Mouse (Mus musculus) midbrain, postnatal 0 days (tissue): Measurements from ENCODE around the gene Mvb12a. TPM values are rescaled to one million over a fixed set of nuclear protein-coding genes. Genes with fewer than 3 reads are reported as not detected.

ENCODE experiments used
- ATAC-seq: fragments of 200-750 bp; cut with Nextera tagmentation; 2 replicates; pipeline ENCODE4 v1.8.0; 2017; ENCODE audit warnings: moderate number of reproducible peaks, mild to moderate bottlenecking, moderate TSS enrichment, moderate library complexity; ENCODE audit not compliant: low FRiP score
- DNase-seq: peaks from one replicate; pipeline ENCODE4 v3.0.0-alpha.2; 2015; ENCODE audit warnings: low spot score
- H3K27ac ChIP-seq: fragments of 300-500 bp; sonication (generic); 2 replicates; pipeline ENCODE4 v1.5.1; 2014; ENCODE audit warnings: low read depth, mild to moderate bottlenecking, low read length, mixed read lengths
- H3K27me3 ChIP-seq: fragments of 300-500 bp; sonication (generic); 2 replicates; pipeline ENCODE4 v1.6.1; 2014; ENCODE audit warnings: low read length, control low read depth, mixed read lengths; ENCODE audit not compliant: insufficient read depth
- H3K36me3 ChIP-seq: fragments of 300-500 bp; sonication (generic); 2 replicates; pipeline ENCODE4 v1.6.1; 2014; ENCODE audit warnings: low read length, control low read depth, mixed read lengths; ENCODE audit not compliant: insufficient read depth
- H3K4me1 ChIP-seq: fragments of 300-500 bp; sonication (generic); 2 replicates; pipeline ENCODE4 v1.6.1; 2014; ENCODE audit warnings: mild to moderate bottlenecking, control low read depth, antibody characterized with exemption, low read length, mixed read lengths; ENCODE audit not compliant: insufficient read depth
- H3K4me2 ChIP-seq: fragments of 300-500 bp; sonication (generic); 2 replicates; pipeline ENCODE4 v1.6.1; 2014; ENCODE audit warnings: low read depth, mild to moderate bottlenecking, low read length, mixed read lengths; ENCODE audit not compliant: poor library complexity, severe bottlenecking
- H3K4me3 ChIP-seq: fragments of 300-500 bp; sonication (generic); 2 replicates; pipeline ENCODE4 v1.5.1; 2014; ENCODE audit warnings: low read depth, mild to moderate bottlenecking, low read length, moderate library complexity
- H3K9ac ChIP-seq: fragments of 300-500 bp; sonication (generic); replicated peaks from 2 replicates; pipeline ENCODE4 v1.6.1; 2014; ENCODE audit warnings: mild to moderate bottlenecking, low read length, moderate library complexity, mixed read lengths; ENCODE audit not compliant: poor library complexity, severe bottlenecking
- H3K9me3 ChIP-seq: fragments of 300-500 bp; sonication (generic); 2 replicates; pipeline ENCODE4 v1.6.1; 2016; ENCODE audit warnings: low read length, control low read depth
- CTCF ChIP-seq: IDR thresholded peaks from 2 replicates; pipeline ENCODE4 v1.5.1; 2016; ENCODE audit warnings: antibody characterized with exemption, mild to moderate bottlenecking
- WGBS: fragments of 180-500 bp; shearing (Covaris S2); extraction: QIAGEN DNeasy Blood & Tissue Kit; methylation state at CpG from one replicate; pipeline ENCODE4 v1.1.7; 2014; 5-methylcytosine and 5-hydroxymethylcytosine counted together
- polyA plus RNA-seq: library from polyadenylated mRNA; unstranded; fragments of >200 nt; fragmentation: Nextera tagmentation; extraction: Ambion mirVana; gene quantifications from 2 replicates; pipeline ENCODE4 v1.2.1, GENCODE M21; 2015
- total RNA-seq: library from RNA; depleted of rRNA; stranded (reverse); fragments of >200 nt; gene quantifications from 2 replicates; pipeline ENCODE4 v1.2.3, GENCODE M21; 2014

Gene Mvb12a
- total and polyA plus RNA-seq, 2 experiments from 2014 or later = 77.4 to 81.4 TPM

DNA sequence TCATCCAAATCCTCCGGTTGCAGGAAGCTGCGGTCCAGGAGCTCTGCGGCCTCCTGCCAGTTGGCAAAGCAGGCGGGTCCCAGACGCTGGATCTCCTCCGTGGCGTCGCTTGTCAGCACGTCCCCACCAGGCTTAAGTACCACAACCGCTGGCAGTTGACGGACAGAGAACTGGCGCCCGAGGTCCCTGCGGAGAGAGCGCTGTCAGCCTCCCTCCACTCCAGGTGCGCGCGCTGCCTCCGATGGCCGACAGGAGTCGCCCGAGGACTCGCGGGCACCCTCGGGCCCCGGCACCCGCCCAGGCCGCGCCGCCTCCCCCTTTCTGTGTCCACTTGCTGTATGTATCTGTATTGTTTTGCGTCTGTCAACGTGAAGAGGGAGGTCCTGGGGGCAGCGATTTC is 20.0 kb downstream of the Mvb12a start:
- no peaks in the 10 kb centered on the region for H3K9me3 ChIP-seq
- no peak overlapping the region; the same call in 1 of the 2 replicates for H3K9ac ChIP-seq
- no peaks in the 10 kb centered on the region for H3K36me3 ChIP-seq
- WGBS = under 1% methylated on average over 31 of the region's 33 CpGs
- H3K4me2 ChIP-seq = peak overlapping the region; percentile 41
- no peak overlapping the region for H3K27ac ChIP-seq
- peaks cover 8% of the 10 kb centered on the region; the same call in 1 of the 2 replicates for H3K4me1 ChIP-seq
- H3K27me3 ChIP-seq = peaks cover 52% of the 10 kb centered on the region
- peak overlapping the region; percentile 28 for H3K4me3 ChIP-seq
- ATAC-seq (peak; percentile 39; the same call in 1 of the 2 replicates), DNase-seq (peak; percentile 33)
- peak; percentile 77 for TF ChIP-seq CTCF

DNA sequence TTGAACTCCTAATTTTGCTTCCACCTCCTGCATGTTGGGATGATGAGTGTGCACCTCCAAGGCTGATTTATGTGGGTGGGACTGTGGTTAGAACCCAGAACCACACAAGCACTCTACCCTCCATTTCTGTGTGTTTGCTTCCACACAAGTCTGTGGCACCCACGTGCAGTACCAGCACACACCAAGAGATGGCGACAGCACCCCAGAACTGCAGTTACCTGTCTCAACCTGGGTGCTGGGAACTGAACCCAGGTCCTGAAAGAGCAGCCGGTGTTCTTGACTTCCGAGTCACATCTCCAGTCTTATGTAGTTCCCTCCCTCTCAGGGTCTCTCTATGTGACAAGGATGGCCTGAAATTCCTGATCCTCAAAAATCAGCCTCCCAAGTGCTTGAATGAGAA is 21.3 kb downstream of the Mvb12a start:
- peaks cover 7% of the 10 kb centered on the region; the same call in 1 of the 2 replicates for H3K4me1 ChIP-seq
- no peak overlapping the region for H3K4me3 ChIP-seq
- H3K27ac ChIP-seq = no peak overlapping the region
- H3K27me3 ChIP-seq = peaks cover 40% of the 10 kb centered on the region
- TF ChIP-seq CTCF = peak; percentile 51
- DNase-seq (no peak), ATAC-seq (no peak)
- H3K9me3 ChIP-seq = no peaks in the 10 kb centered on the region
- no peak overlapping the region for H3K9ac ChIP-seq
- H3K4me2 ChIP-seq = no peak overlapping the region
- no peaks in the 10 kb centered on the region for H3K36me3 ChIP-seq
- WGBS = 90% methylated on average over 4 of the region's 4 CpGs

GRCm38 (mm10) chr8:71566501-71566900 is 23.8 kb downstream of the Mvb12a start, which contains the start of gene Nxnl1:
Gene Nxnl1 (minus strand): TSS chr8:71566601.
- 0 out of 2 replicates have a peak, but pooled peaks cover 5% of the 10 kb centered on the region for H3K4me1 ChIP-seq
- WGBS = 51% methylated on average over 3 of the region's 3 CpGs
- no peaks in the 10 kb centered on the region for H3K9me3 ChIP-seq
- no peak for ATAC-seq
- H3K27me3 ChIP-seq = peaks cover 16% of the 10 kb centered on the region
- H3K4me2 ChIP-seq = no peak within 1 kb of the TSS
- H3K9ac ChIP-seq = no peak within 1 kb of the TSS
- no peak within 1 kb of the TSS for H3K4me3 ChIP-seq
- H3K36me3 ChIP-seq = no peaks in the 10 kb centered on the region
- DNase-seq = no peak
- no peak for TF ChIP-seq CTCF
- no peak within 1 kb of the TSS for H3K27ac ChIP-seq

GRCm38 (mm10) chr8:71567587-71567986 is 24.9 kb downstream of the Mvb12a start:
- 0 out of 2 replicates have a peak, but pooled peaks cover 6% of the 10 kb centered on the region for H3K27me3 ChIP-seq
- 79% methylated on average over 7 of the region's 7 CpGs for WGBS
- H3K9ac ChIP-seq = no peak overlapping the region
- no peak overlapping the region for H3K4me2 ChIP-seq
- H3K9me3 ChIP-seq = no peaks in the 10 kb centered on the region
- no peaks in the 10 kb centered on the region for H3K36me3 ChIP-seq
- TF ChIP-seq CTCF = no peak
- H3K4me1 ChIP-seq = peaks cover 8% of the 10 kb centered on the region; the same call in 1 of the 2 replicates
- ATAC-seq (no peak), DNase-seq (no peak)
- no peak overlapping the region for H3K27ac ChIP-seq
- H3K4me3 ChIP-seq = no peak overlapping the region

GRCm38 (mm10) chr8:71568387-71568937 is 25.7 kb downstream of the Mvb12a start, which contains the start of gene Slc27a1:
Gene Slc27a1 (plus strand): TSS chr8:71568882.
- 0 out of 2 replicates have a peak, but pooled peaks have one; percentile 2 for ATAC-seq

GRCm38 (mm10) chr8:71568941-71569340 is 26.2 kb downstream of the Mvb12a start:
- H3K9ac ChIP-seq = peak overlapping the region; percentile 79
- H3K4me1 ChIP-seq = peaks cover 8% of the 10 kb centered on the region; the same call in 1 of the 2 replicates
- no peak for DNase-seq
- H3K36me3 ChIP-seq = no peaks in the 10 kb centered on the region
- H3K4me3 ChIP-seq = peak overlapping the region; percentile 65
- TF ChIP-seq CTCF = no peak
- ATAC-seq = no peak
- H3K4me2 ChIP-seq = peak overlapping the region; percentile 77
- peak overlapping the region; percentile 89 for H3K27ac ChIP-seq
- H3K27me3 ChIP-seq = 0 out of 2 replicates have a peak, but pooled peaks cover 4% of the 10 kb centered on the region
- 18% methylated on average over 6 of the region's 6 CpGs for WGBS
- H3K9me3 ChIP-seq = no peaks in the 10 kb centered on the region

More at GRCm38 (mm10) chr8:71568387-71568937, 25.7 kb downstream of the Mvb12a start, which contains the start of gene Slc27a1:
- DNase-seq = peak; percentile 80
- H3K4me2 ChIP-seq = peak within 1 kb of the TSS; percentile 77
- H3K9me3 ChIP-seq = no peaks in the 10 kb centered on the region
- H3K27ac ChIP-seq = peak within 1 kb of the TSS; percentile 89
- no peak for TF ChIP-seq CTCF
- no peaks in the 10 kb centered on the region for H3K36me3 ChIP-seq
- H3K27me3 ChIP-seq = 0 out of 2 replicates have a peak, but pooled peaks cover 4% of the 10 kb centered on the region
- H3K9ac ChIP-seq = peak within 1 kb of the TSS; percentile 79
- peak within 1 kb of the TSS; percentile 65 for H3K4me3 ChIP-seq
- H3K4me1 ChIP-seq = peaks cover 8% of the 10 kb centered on the region; the same call in 1 of the 2 replicates
- WGBS = 13% methylated on average over 11 of the region's 13 CpGs
